Mouse (Mus musculus) hindbrain, embryonic 15.5 days (tissue): Measurements from ENCODE around the gene Spaca6. TPM values are rescaled to one million over a fixed set of nuclear protein-coding genes. Genes with fewer than 3 reads are reported as not detected.
A peak's percentile ranks its signal among the peaks of the same experiment; 100 is the strongest.

Experiments used
- ATAC-seq: fragments of 200-750 bp; cut with Nextera tagmentation; 2 replicates; pipeline ENCODE4 v1.8.0; 2017; ENCODE audit warnings: low read depth, moderate number of reproducible peaks, moderate TSS enrichment; ENCODE audit not compliant: low FRiP score
- H3K27ac ChIP-seq: fragments of 300-500 bp; sonication (generic); replicated peaks from 2 replicates; pipeline ENCODE4 v1.5.1; 2015; ENCODE audit warnings: mild to moderate bottlenecking, inconsistent platforms
- H3K27me3 ChIP-seq: fragments of 300-500 bp; sonication (generic); 2 replicates; pipeline ENCODE4 v1.6.1; 2015; ENCODE audit warnings: control low read depth, inconsistent platforms
- H3K36me3 ChIP-seq: fragments of 300-500 bp; sonication (generic); 2 replicates; pipeline ENCODE4 v1.6.1; 2015; ENCODE audit warnings: control low read depth, inconsistent platforms
- H3K4me1 ChIP-seq: fragments of 300-500 bp; sonication (generic); replicated peaks from 2 replicates; pipeline ENCODE4 v1.6.1; 2015; ENCODE audit warnings: control low read depth, inconsistent platforms
- H3K4me2 ChIP-seq: fragments of 300-500 bp; sonication (generic); 2 replicates; pipeline ENCODE4 v1.6.1; 2015; ENCODE audit warnings: moderate library complexity, mild to moderate bottlenecking, inconsistent platforms
- H3K4me3 ChIP-seq: fragments of 300-500 bp; sonication (generic); 2 replicates; pipeline ENCODE4 v1.5.1; 2015; ENCODE audit warnings: mild to moderate bottlenecking, inconsistent platforms
- H3K9ac ChIP-seq: fragments of 300-500 bp; sonication (generic); 2 replicates; pipeline ENCODE4 v1.6.1; 2015; ENCODE audit warnings: inconsistent platforms
- H3K9me3 ChIP-seq: fragments of 300-500 bp; sonication (generic); 2 replicates; pipeline ENCODE4 v1.6.1; 2016; ENCODE audit warnings: control low read depth, inconsistent platforms
- WGBS: fragments of 180-500 bp; shearing (Covaris S2); methylation state at CpG from one replicate; pipeline ENCODE4 v1.1.7; 2015; 5-methylcytosine and 5-hydroxymethylcytosine counted together
- polyA plus RNA-seq: library from polyadenylated mRNA; unstranded; fragments of >200 nt; fragmentation: Nextera tagmentation; extraction: Ambion mirVana; gene quantifications from 2 replicates; pipeline ENCODE4 v1.2.1, GENCODE M21; 2015

Gene Spaca6
- polyA plus RNA-seq: 25.5 and 28.3 TPM in 2 replicates

GRCm38 (mm10) chr17:17826751-17827657, at the start of gene Spaca6:
Gene Spaca6 (plus strand): TSS chr17:17827158.
- Histone ChIP-seq H3K27me3 (no peaks in the 10 kb centered on the region), H3K9me3 (no peaks in the 10 kb centered on the region), H3K4me3 (peak within 1 kb of the TSS; percentile 97), H3K27ac (peak within 1 kb of the TSS; percentile 100), H3K36me3 (peaks cover 4% of the 10 kb centered on the region; the same call in 1 of the 2 replicates), H3K4me2 (peak within 1 kb of the TSS; percentile 86), H3K4me1 (peaks cover 32% of the 10 kb centered on the region), H3K9ac (peak within 1 kb of the TSS; percentile 99)
- WGBS: under 1% methylated on average over 38 of the region's 42 CpGs
- peak; percentile 87 for ATAC-seq

GRCm38 (mm10) chr17:17790866-17791630, 35.9 kb upstream of the Spaca6 start:
- Histone ChIP-seq H3K4me3 (no peak overlapping the region), H3K4me2 (no peak overlapping the region), H3K36me3 (no peaks in the 10 kb centered on the region), H3K9me3 (no peaks in the 10 kb centered on the region), H3K27me3 (no peaks in the 10 kb centered on the region), H3K27ac (no peak overlapping the region), H3K9ac (no peak overlapping the region), H3K4me1 (no peaks in the 10 kb centered on the region)
- 81% methylated on average over 3 of the region's 3 CpGs for WGBS
- no peak for ATAC-seq

- Histone ChIP-seq H3K9me3 (no peaks in the 10 kb centered on the region), H3K4me3 (no peak overlapping the region), H3K4me2 (no peak overlapping the region), H3K27me3 (no peaks in the 10 kb centered on the region), H3K4me1 (no peaks in the 10 kb centered on the region), H3K36me3 (no peaks in the 10 kb centered on the region), H3K27ac (no peak overlapping the region), H3K9ac (no peak overlapping the region)
- 43% methylated on average over 1 of the region's 1 CpGs for WGBS
- ATAC-seq: no peak
Measured at GRCm38 (mm10) chr17:17792578-17792977, 34.4 kb upstream of the Spaca6 start.

GRCm38 (mm10) chr17:17795527-17795926, 31.4 kb upstream of the Spaca6 start:
- no peak for ATAC-seq
- H3K9me3 ChIP-seq: no peaks in the 10 kb centered on the region
- WGBS: 54% methylated on average over 2 of the region's 2 CpGs
- no peaks in the 10 kb centered on the region for H3K36me3 ChIP-seq
- no peak overlapping the region for H3K4me3 ChIP-seq
- no peak overlapping the region for H3K9ac ChIP-seq
- no peak overlapping the region for H3K27ac ChIP-seq
- H3K4me2 ChIP-seq: no peak overlapping the region
- no peaks in the 10 kb centered on the region for H3K4me1 ChIP-seq
- no peaks in the 10 kb centered on the region for H3K27me3 ChIP-seq

GRCm38 (mm10) chr17:17823612-17824336, 3.2 kb upstream of the Spaca6 start:
- H3K9me3 ChIP-seq: no peaks in the 10 kb centered on the region
- H3K4me2 ChIP-seq: no peak overlapping the region
- H3K4me3 ChIP-seq: no peak overlapping the region
- H3K27me3 ChIP-seq: no peaks in the 10 kb centered on the region
- ATAC-seq: no peak
- peaks cover 5% of the 10 kb centered on the region for H3K4me1 ChIP-seq
- 81% methylated on average over 6 of the region's 6 CpGs for WGBS
- H3K27ac ChIP-seq: no peak overlapping the region
- no peak overlapping the region for H3K9ac ChIP-seq
- no peaks in the 10 kb centered on the region for H3K36me3 ChIP-seq

- ATAC-seq: peak; percentile 69
- no peaks in the 10 kb centered on the region for H3K27me3 ChIP-seq
- H3K27ac ChIP-seq: peak overlapping the region; percentile 100
- peak overlapping the region; percentile 99 for H3K9ac ChIP-seq
- H3K4me1 ChIP-seq: peaks cover 23% of the 10 kb centered on the region
- 0 out of 2 replicates have a peak, but pooled peaks cover under 1% of the 10 kb centered on the region for H3K36me3 ChIP-seq
- peak overlapping the region; percentile 97 for H3K4me3 ChIP-seq
- no peaks in the 10 kb centered on the region for H3K9me3 ChIP-seq
- WGBS: 1% methylated on average over 18 of the region's 22 CpGs
- H3K4me2 ChIP-seq: peak overlapping the region; percentile 86
Measured at GRCm38 (mm10) chr17:17825921-17826591, 902 bp upstream of the Spaca6 start.

GRCm38 (mm10) chr17:17827658-17828190, 766 bp downstream of the Spaca6 start:
- Histone ChIP-seq H3K27me3 (no peaks in the 10 kb centered on the region), H3K4me1 (peaks cover 40% of the 10 kb centered on the region), H3K36me3 (peaks cover 4% of the 10 kb centered on the region; the same call in 1 of the 2 replicates), H3K4me3 (peak overlapping the region; percentile 97), H3K27ac (peak overlapping the region; percentile 100), H3K9me3 (no peaks in the 10 kb centered on the region), H3K9ac (peak overlapping the region; percentile 99), H3K4me2 (peak overlapping the region; percentile 86)
- 0% methylated on average over 13 of the region's 13 CpGs for WGBS
- ATAC-seq: peak; percentile 13

GRCm38 (mm10) chr17:17828191-17828981, 1.4 kb downstream of the Spaca6 start:
- Histone ChIP-seq H3K4me2 (peak overlapping the region; percentile 86), H3K36me3 (peaks cover 4% of the 10 kb centered on the region; the same call in 1 of the 2 replicates), H3K9ac (peak overlapping the region; percentile 99), H3K4me1 (peaks cover 45% of the 10 kb centered on the region), H3K27ac (peak overlapping the region; percentile 100), H3K4me3 (peak overlapping the region; percentile 97), H3K9me3 (no peaks in the 10 kb centered on the region), H3K27me3 (no peaks in the 10 kb centered on the region)
- peak; percentile 23 for ATAC-seq
- WGBS: 0% methylated on average over 7 of the region's 15 CpGs

- H3K9me3 ChIP-seq: no peaks in the 10 kb centered on the region
- H3K9ac ChIP-seq: peak overlapping the region; percentile 99
- peak overlapping the region; percentile 86 for H3K4me2 ChIP-seq
- peak overlapping the region; percentile 100 for H3K27ac ChIP-seq
- 1% methylated on average over 6 of the region's 6 CpGs for WGBS
- peak overlapping the region; percentile 97 for H3K4me3 ChIP-seq
- H3K27me3 ChIP-seq: no peaks in the 10 kb centered on the region
- no peak for ATAC-seq
- H3K4me1 ChIP-seq: peaks cover 54% of the 10 kb centered on the region
- H3K36me3 ChIP-seq: peaks cover 4% of the 10 kb centered on the region; the same call in 1 of the 2 replicates
Measured at GRCm38 (mm10) chr17:17829052-17829785, 2.3 kb downstream of the Spaca6 start.
